Mouse (Mus musculus) brain, embryonic 14.5 days (tissue): ENCODE results near the gene Mylk4.

ENCODE experiments used
- CTCF ChIP-seq: fragments of 200-500 bp; IDR thresholded peaks from 2 replicates; pipeline ENCODE4 v1.5.1; 2012; ENCODE audit warnings: inconsistent platforms, mild to moderate bottlenecking, moderate library complexity, borderline replicate concordance; ENCODE audit not compliant: insufficient read depth, insufficient read length; ENCODE audit errors: extremely low read depth
- POLR2A ChIP-seq: fragments of 200-500 bp; IDR thresholded peaks from 2 replicates; pipeline ENCODE4 v1.6.1; 2012; ENCODE audit warnings: mild to moderate bottlenecking, inconsistent platforms, borderline replicate concordance; ENCODE audit not compliant: poor library complexity, insufficient read depth, insufficient read length, severe bottlenecking; ENCODE audit errors: extremely low read depth

GRCm38 (mm10) chr13:32800859-32801258, 17.1 kb upstream of the Mylk4 start:
- TF ChIP-seq CTCF (no peak), POLR2A (no peak)
